Mouse (Mus musculus): ENCODE measurements around the gene Cox20.
"Not testable (repeated sequence)": the region's sequence is repeated elsewhere in the genome, so short reads cannot be mapped to it uniquely, and the experiment has no call there.

The Cox20 gene

DNA sequence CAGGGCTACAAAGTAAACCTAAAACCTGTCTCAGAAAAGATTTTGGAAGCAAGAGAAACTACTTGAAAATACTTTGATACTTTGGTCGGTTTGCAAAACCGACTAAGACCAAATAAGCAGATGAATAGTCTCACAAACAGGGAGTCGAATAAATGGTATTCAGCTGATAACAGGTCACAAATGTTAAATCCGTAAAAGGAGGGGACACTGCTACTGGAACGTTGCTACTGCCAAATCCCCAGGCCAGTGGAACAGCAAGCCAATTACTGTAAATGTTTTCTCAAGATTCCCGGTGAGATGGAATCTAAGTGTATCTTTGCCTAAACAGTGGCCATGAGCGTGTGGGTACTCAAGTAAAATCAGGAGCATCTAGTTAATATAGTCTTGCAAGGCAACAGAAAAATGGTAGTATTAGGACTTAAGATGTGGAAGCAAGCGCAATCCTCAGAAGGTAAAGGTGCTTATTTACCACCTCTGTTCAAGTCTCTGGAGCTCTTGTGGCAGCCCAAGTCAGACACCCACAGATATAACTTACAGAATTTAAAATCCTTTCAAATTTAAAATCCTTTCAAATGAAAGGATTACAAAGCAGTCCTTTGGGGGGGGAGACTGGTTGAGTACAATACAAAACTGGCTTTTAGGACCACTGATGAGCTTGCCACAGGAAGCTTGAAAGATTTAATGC lies 1.2 kb downstream of the Cox20 start:
- no peak for DNase-seq (ENCODE audit: low read depth in 2 of 2, low spot score in 2 of 2)

DNA sequence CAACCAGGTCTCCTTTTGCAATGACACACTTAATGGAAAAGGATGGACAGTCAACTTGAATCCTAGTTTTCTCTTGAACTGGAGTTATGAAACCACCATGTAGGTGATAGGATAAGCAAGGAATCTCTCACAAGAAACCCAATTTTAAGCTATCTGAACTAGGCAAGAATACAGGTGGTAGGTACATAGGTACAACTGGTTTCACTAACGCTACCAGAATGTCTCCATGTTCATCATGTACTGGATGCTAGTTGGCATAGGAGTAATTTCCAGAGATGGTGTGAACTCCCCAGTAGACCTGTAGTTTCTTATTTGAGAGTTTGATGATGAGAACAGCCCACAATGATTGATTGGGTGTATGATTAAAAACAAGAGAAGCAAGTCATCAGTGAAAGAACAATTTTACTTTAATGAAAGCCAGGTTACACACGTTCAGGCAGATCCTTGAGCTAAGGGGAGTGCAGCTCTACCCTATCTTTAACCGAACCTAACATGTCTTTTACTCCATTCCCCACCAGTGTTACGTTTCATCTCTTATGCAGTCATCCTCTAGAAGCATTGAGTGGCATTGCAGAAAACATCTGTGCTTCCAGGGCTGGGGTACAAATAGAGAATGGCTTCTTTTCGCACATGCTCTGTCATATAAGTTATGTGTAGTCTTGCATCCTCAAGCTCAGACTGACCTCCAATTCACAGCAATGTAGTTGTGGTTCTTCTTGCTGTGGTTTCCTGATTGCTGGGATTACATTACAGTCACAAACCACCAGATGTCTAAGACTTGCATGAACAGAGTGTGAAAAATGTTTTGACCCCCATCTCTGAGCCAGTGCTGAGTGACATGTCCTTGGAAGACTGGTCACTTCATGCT lies 2.0 kb downstream of the Cox20 start:
- no peak for DNase-seq (ENCODE audit: low read depth in 2 of 2, low spot score in 2 of 2)

DNA sequence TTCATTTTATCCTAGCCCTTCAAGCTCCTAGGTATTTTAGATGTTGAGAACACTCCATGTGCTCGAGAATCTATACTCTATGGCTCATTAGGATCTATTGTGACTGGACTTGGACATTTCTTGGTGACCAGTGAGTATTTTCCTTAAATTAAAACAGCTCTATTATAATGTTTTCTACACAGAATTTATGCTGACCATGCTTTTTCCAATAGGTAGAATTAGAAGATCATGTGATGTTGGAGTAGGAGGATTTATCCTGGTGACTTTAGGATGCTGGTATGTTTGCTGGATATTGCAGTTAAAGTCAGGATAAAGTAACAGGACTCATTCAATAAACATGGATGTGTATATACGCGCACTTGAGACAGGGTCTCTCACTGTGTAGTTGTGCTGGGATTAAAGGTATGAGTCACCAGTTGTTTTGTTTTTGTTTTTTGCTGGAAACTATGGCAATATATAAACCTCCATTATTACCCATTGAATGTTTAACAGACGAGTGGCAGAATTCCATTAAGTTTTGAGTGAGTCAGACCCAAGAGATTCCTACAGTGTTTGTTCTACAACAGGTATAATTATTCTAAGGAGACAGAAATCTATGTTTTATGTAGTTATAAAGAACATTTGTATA lies 2.9 kb downstream of the Cox20 start:
- DNase-seq (ENCODE audit: low read depth in 2 of 2, low spot score in 2 of 2) = no peak

DNA sequence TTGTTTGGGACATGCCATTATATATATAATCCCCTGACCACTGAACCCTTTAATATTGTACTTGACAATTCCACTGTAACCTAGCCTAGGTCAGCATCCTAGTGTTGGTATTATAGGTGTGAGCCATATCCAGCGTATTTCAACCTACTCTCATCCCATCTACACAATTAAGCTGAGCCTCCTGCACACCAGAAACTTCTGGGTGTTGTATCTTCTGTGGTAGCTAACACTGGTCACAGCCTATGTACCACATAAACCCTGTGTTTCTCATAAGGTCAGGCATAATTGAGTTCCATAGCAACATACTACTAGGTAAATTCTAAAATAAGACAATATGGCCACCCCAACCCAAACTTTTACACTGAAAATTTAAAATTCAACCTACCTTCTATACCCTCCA lies 4.3 kb downstream of the Cox20 start:
- no peak for DNase-seq (ENCODE audit: low read depth in 2 of 2, low spot score in 2 of 2)

DNA sequence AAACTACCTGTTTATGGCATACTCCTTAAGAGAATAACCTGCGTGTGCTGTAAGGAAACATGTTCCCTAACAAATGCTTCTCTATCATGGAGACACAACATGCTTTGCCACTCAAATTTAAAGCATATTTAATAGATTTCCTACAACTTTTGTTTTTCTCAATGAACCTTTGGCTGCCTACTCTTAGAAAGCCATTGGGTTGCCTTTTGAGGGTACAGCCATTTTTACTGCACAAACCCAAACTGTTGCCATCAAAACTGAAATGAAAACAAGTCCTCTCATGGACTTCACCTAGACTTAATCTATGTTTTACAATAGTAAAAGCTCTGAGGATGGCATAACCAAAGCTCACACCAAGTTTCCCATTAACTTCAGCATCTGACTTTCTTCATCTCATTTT lies 5.6 kb downstream of the Cox20 start:
- DNase-seq (ENCODE audit: low read depth in 2 of 2, low spot score in 2 of 2) = no peak

DNA sequence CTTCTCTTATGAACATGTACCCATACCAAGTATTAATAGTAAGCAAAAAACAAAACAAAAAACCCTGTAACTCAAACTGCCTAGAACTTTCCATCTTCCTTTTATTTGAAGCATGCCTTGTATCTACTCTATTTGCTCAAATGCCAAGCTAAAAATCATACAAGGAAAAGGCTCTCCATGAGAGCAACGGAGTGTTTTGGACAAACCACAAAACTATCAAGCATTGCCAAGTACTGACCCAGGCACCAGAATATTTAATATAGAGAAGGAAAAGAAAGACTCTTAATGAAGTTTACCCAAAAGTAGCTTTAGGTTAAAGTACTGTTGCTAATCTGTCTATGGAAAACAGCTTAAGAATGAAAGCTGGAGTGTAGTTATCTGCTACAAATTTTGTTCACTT lies 7.4 kb downstream of the Cox20 start:
- no peak for DNase-seq (ENCODE audit: low read depth in 2 of 2, low spot score in 2 of 2)

DNA sequence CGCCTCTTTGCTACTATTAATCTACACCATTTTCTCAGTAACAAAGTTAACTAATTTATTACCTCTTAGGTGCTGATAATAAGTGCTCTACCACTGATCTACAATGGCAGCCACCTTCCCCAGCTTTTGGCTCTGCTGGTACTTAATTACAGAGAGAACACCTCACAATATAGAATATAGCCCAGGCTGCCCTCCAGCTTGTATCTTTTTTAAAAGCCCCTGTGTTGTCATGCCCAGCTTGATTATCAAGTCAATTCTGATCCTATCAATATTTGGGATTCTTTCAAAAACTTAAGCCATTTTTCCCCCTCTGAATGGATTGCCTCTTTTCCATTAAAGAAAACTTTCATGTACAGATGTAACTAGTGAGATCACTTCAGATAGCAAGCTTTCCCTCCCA lies 8.0 kb downstream of the Cox20 start:
- DNase-seq (ENCODE audit: low read depth in 2 of 2, low spot score in 2 of 2) = no peak

DNA sequence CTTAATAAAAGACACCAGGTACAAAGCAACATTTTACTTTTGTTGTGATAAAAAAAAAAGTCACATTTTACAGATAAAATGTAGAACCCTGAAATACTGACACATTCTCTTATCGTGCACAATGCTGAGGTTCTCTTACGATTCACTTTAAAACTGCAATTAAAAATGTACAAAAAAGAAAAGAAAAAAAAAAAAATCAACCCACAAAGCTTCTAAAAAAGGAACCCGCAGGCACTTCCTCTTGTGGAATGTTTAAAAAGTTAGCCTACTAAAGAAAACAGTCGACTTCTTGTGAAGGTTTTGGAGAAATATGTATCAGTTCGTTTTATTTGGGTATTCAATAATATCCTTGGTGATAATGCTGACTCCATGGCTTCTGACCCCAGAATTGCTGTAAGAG lies 10.1 kb downstream of the Cox20 start:
- DNase-seq (ENCODE audit: low read depth in 2 of 2, low spot score in 2 of 2) = no peak

DNA sequence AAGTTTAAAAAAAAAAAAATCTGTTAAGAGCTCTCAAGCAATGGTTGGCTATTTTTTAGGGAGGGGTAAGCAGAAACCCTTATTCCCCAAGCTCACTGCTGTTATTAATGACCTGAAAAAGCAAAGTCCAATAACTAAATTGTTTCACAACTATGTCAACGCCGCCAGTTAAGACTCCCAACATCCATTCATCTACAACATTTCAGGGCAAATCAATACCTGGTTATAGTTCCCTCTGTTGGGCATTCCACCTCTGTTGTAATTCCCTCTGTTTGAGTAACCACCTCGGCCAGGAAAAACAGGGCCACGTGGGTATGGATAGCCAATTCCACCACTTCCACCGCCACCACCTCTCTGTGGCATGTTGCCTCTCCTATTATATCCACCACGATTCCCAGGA lies 11.0 kb downstream of the Cox20 start:
- DNase-seq (ENCODE audit: low read depth in 2 of 2, low spot score in 2 of 2) = no peak

DNA sequence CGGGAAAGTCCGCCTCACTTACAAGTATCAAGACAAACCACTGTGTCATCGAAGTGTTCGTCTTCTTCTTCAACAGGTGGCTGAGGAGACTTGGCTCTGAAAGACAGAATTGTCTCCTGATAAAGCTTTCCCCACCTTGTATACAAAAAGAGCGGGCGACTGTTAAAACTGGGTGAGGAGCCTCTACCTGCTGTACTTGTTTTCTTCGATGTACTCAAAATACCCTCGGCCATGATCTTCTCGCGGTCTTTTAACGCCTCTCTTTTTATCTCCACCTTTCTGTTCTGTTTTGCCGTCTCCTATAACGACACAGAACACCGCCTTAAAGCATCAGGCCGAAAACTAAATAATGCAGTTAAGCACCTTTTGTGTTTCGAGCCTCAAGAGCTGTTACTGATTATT lies 16.9 kb downstream of the Cox20 start:
- peak; percentile 41 to 46 for DNase-seq (ENCODE audit: low read depth in 2 of 2, low spot score in 2 of 2)

DNA sequence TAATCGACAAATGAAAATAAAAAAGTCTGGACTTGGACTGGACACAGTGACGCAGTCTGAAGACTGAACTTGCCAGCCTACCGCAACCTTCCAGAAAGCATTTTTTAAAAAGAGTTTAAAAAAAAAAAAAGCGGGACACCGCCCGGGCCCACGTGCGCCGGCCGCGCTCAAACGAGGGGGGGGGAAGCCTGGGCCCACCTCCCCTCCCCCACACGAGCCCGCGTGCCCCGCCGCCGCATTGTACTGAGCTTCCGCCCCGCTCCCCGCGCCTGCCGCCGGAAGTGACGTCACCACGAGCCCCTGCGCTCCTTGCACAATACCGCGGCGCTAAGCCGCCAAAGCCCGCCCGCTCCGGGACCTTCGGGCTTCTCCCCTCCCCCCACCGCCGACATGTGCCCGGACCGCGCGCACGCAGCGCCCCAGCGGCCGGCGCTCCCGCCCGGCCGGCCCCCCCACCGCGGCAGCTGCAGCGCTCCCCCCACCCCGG lies 17.4 kb downstream of the Cox20 start:
- DNase-seq (ENCODE audit: low read depth in 2 of 2, low spot score in 2 of 2) = peak; percentile 84 to 85

DNA sequence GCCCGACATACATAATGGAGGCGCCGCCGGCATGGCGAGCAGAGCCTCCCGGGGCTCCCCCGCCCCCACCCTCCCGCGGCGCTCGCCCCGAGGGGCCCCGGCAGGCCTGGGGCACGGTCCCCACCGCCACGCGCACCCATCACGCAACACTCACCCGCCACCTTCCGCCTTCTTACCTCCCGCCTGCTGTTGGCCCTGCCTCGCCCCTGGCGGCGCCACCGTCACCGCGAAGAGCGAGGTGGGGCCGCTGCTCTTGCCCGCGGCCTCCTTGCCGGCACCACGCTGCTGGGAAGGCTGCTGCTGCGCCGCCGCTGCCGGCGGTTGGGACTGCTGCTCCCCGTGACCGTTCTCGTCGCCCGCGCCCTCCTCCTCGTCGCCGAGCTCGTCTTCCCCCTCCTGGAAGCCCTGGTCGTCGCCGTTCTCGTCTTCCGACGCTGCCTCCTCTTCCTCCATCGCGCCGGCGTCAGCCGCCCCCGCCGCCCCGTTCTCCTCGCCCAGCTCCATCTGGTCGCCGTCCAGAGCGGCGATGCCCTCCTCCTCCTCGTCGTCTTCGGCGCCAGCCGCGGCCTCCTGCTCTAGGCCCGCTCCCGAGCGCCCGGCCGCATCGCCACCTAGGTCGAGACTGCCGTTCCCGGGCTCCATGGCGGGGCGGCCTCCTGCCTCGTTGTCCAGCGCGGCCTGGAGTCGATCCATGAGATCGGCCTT lies 18.0 kb downstream of the Cox20 start:
- peak; percentile 55 to 64 for DNase-seq (ENCODE audit: low read depth in 2 of 2, low spot score in 2 of 2)

DNA sequence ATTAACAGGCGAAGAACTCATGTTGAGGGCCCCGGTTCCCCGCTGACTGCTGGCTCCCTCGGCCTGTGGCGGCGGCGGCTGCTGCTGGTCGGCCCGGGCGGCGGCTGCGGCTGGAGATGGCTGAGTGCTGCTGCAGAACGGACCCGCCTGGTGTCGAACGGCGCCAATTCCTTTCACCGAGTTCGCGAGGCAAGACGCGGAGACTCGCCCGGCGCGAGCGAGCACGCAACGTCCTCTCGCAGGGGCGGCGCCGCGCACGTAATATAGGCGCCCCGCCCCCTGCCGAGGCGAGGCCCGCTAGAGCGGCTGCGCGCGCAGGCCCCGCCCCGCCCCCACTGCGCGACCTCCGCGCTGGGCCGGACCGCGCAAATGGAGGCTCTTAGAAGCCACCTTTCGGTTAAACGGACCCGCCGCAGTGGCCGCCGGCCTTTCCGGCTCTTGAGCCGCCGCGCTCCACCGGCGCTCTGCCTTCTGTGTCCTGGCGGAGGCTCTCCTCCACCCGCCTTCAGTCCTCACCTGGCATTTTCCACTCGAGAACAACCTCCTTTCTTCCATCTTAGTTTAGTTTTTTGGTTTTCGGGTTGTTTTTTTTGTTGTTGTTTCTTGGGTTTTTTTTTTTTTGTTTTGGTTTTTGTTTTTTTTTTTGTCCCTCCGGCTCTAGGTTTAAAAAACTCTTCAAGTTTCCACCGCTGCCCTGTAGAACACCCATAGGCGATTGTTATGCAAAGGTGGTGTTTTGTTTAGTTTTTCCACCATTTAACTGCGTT lies 18.8 kb downstream of the Cox20 start, which contains the start of gene Hnrnpu:
Gene Hnrnpu (minus strand): TSS at position 247 of the 767 bp plus-strand sequence.
- peak; percentile 90 to 92 for DNase-seq (ENCODE audit: low read depth in 2 of 2, low spot score in 2 of 2)

DNA sequence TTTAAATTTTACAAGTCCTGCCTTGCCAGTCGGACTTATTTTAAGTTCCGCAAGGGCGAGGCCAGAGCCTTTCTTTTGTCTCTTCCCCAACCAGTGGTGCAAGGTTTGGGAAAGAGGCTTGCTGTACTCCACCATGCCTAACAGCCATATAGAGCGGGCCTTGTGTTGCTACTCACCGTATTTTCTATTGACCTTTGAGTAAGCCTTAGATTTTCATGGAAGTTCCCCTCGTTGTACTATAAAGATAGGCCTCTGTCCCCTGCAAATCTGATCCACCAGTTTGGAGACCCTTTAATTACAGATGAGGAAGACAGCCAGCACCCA lies 19.4 kb downstream of the Cox20 start:
- peak in 1 of 2 experiments; percentile 19 for DNase-seq (ENCODE audit: low read depth in 2 of 2, low spot score in 2 of 2)

DNA sequence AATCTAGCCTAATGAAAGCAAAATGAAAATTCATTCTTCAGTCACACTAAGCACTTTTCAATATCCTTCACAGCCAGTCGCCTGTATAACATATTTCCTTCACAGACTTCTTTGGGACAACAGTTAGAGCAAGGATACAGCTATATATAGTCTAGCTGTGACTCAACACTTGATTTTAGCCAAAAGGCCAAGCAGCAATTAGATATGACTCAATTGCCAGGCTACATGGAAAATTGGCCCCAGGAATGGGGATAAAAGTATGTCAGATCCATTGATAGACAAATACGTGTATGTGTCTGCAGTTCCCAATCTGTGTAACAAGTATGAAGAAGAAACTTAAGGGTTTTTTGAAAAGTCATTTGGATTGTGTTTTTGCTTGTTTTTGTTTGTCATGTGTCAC lies 21.3 kb downstream of the Cox20 start:
- no peak for DNase-seq (ENCODE audit: low read depth in 2 of 2, low spot score in 2 of 2)

DNA sequence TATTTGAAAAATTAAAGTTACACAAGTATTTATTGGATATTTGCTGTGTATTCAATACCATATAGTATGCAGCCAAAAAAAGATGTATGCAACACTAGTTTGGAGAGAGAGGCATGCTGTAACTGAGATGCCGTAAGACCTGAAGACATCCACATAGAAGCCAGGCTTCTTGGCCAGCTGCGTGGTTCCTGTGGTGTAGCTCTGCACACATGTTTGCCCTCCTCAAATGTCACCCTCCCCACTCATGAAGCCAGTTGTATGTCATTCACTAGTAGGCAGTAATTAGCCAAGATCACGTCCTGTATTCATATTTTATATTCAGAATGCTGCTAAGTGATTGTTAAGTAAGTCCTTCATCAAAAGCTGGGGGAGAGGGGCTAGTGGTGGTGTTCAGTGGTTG lies 22.5 kb downstream of the Cox20 start:
- no peak for DNase-seq (ENCODE audit: low read depth in 2 of 2, low spot score in 2 of 2)

DNA sequence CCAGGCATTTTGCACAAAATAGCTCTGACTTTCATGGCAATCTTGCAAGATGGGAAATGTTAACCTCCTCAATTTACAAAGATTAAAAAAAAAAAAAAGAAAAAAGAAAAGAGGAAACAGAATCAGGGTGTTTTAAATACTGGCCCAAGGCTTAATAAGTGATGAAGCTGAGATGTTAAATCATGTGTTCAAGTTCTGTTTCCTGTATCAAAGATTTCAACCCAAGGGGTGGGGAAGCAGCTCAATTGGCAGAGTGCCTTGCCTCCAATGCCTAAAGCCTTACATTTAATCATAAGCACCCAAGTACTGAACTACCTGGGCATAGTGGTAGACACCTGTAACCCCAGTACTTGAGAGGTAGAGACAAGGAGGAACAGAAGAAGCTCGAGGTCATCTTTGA lies 23.1 kb downstream of the Cox20 start:
- no peak for DNase-seq (ENCODE audit: low read depth in 2 of 2, low spot score in 2 of 2)

DNA sequence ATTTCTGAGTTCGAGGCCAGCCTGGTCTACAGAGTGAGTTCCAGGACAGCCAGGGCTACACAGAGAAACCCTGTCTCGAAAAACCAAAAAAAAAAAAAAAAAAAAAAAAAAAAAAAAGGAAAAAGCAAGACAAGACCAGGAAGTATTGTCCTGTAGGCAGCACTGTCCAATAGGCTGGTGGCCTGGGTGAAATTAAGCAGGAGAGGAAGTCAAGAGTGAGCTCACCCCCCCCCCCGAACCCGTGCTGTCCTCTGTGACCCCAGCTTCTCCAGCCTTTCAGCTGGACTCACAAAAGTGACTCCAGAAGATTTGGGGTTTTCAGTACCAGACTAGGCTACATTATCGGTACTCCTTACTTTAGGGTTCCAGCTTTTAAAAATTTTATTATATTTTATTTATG lies 23.7 kb downstream of the Cox20 start:
- DNase-seq (ENCODE audit: low read depth in 2 of 2, low spot score in 2 of 2) = no peak

DNA sequence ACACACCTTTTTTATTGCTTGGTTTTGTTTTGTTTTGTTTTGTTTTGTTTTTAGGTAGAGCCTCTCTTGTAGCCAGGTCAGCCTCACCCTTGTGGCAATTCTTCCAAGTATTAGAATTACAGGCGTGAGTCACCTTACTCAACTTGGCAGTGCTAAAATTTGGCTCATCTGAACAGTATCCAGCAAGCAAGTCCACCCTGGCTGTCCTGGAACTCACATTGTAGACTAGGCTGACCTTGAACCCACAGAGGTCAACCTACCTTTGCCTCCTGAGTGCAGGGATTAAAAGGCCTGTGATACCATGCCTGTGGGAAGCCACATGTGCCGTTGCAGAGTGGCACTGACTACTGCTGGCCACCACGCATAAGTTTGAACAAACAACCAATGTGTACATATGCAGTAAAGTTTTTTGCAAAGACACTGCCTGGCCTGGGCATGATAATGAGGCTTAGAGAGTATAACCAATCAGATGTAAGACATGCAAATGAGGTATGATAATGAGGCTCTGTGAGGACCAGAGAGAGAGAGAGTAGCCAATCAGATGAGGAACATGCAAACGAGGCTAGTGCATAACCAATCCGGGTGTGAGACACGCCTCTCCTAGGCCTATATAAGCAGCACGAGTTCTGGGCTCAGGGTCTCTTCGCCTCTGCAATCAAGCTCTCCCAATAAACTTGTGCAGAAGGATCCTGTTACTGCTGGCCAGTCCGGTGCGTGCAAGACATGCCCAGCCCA lies 25.3 kb downstream of the Cox20 start:
- DNase-seq (ENCODE audit: low read depth in 2 of 2, low spot score in 2 of 2) = not testable (repeated sequence)

DNA sequence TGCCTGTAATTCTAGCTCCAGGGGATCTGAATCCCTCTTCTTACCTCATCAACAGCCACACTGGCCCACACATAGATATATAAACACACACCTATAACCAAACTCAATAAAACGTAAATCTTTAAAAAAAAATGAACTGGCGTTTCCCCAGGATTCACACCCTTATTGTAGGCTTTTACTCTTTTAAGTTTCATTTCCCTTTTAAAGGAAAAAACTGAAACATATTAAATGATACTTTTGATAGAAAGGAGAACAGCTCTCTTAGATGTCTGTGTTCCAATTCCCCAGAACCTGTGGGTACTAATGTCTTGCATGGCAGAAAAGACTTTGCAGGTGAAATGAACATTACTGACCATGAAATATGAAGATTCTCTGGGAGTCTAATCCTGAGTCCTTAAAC lies 31.9 kb downstream of the Cox20 start:
- no peak for DNase-seq (ENCODE audit: low read depth in 2 of 2, low spot score in 2 of 2)

Measured in CD8-positive naive resting alpha-beta T cell, adult 2 months (primary cell).